Mouse (Mus musculus) heart, embryonic 11.5 days (tissue): ENCODE results near the gene Prkch. TPM values are rescaled to one million over a fixed set of nuclear protein-coding genes. Genes with fewer than 3 reads are reported as not detected.

Experiments
- ATAC-seq: fragments of 200-750 bp; cut with Nextera tagmentation; replicated peaks from 2 replicates; pipeline ENCODE4 v1.8.0; 2017; ENCODE audit warnings: moderate library complexity; ENCODE audit not compliant: insufficient number of reproducible peaks, low FRiP score, low TSS enrichment
- H3K27ac ChIP-seq: fragments of 300-500 bp; sonication (generic); 2 replicates; pipeline ENCODE4 v1.5.1; 2014; ENCODE audit warnings: mild to moderate bottlenecking, low read depth, low read length
- H3K27me3 ChIP-seq: fragments of 300-500 bp; sonication (generic); 2 replicates; pipeline ENCODE4 v1.6.1; 2014; ENCODE audit warnings: mild to moderate bottlenecking, low read length, mixed read lengths; ENCODE audit not compliant: control insufficient read depth, insufficient read depth
- H3K36me3 ChIP-seq: fragments of 300-500 bp; sonication (generic); 2 replicates; pipeline ENCODE4 v1.6.1; 2014; ENCODE audit warnings: mild to moderate bottlenecking, low read length, moderate library complexity, mixed read lengths; ENCODE audit not compliant: control insufficient read depth, insufficient read depth
- H3K4me1 ChIP-seq: fragments of 300-500 bp; sonication (generic); 2 replicates; pipeline ENCODE4 v1.6.1; 2014; ENCODE audit warnings: low read length; ENCODE audit not compliant: control insufficient read depth, insufficient read depth
- H3K4me2 ChIP-seq: fragments of 300-500 bp; sonication (generic); 2 replicates; pipeline ENCODE4 v1.6.1; 2014; ENCODE audit warnings: mild to moderate bottlenecking, moderate library complexity
- H3K4me3 ChIP-seq: fragments of 300-500 bp; sonication (generic); 2 replicates; pipeline ENCODE4 v1.5.1; 2014; ENCODE audit warnings: low read depth, low read length
- H3K9ac ChIP-seq: fragments of 300-500 bp; sonication (generic); 2 replicates; pipeline ENCODE4 v1.6.1; 2014; ENCODE audit warnings: mild to moderate bottlenecking, low read depth, low read length, moderate library complexity
- H3K9me3 ChIP-seq: fragments of 300-500 bp; sonication (generic); replicated peaks from 2 replicates; pipeline ENCODE4 v1.6.1; 2016; ENCODE audit warnings: low read length; ENCODE audit not compliant: control insufficient read depth
- WGBS: fragments of 180-500 bp; shearing (Covaris S2); extraction: QIAGEN DNeasy Blood & Tissue Kit; methylation state at CpG from one replicate; pipeline ENCODE4 v1.1.7; 2014; ENCODE audit not compliant: insufficient replicate concordance; 5-methylcytosine and 5-hydroxymethylcytosine counted together
- polyA plus RNA-seq: library from polyadenylated mRNA; unstranded; fragments of >200 nt; fragmentation: Nextera tagmentation; extraction: Ambion mirVana; gene quantifications from 2 replicates; pipeline ENCODE4 v1.2.1, GENCODE M21; 2014

Gene Prkch
- polyA plus RNA-seq, 1 experiment from 2014 or later, result 16.2 TPM

- H3K9me3 ChIP-seq, result no peaks in the 10 kb centered on the region
- H3K4me1 ChIP-seq, result no peaks in the 10 kb centered on the region
- ATAC-seq, result no peak
- 81% methylated on average over 12 of the region's 12 CpGs for WGBS
- H3K4me2 ChIP-seq, result no peak overlapping the region
- no peak overlapping the region for H3K4me3 ChIP-seq
- H3K36me3 ChIP-seq, result no peaks in the 10 kb centered on the region
- H3K27me3 ChIP-seq, result no peaks in the 10 kb centered on the region
- no peak overlapping the region for H3K9ac ChIP-seq
- no peak overlapping the region for H3K27ac ChIP-seq
Observed at GRCm38 (mm10) chr12:73822331-73822730, 237.7 kb downstream of the Prkch start.

- ATAC-seq, result no peak
- Histone ChIP-seq H3K9ac (no peak overlapping the region), H3K9me3 (no peaks in the 10 kb centered on the region), H3K36me3 (no peaks in the 10 kb centered on the region), H3K4me3 (no peak overlapping the region), H3K27ac (no peak overlapping the region), H3K4me2 (no peak overlapping the region), H3K27me3 (no peaks in the 10 kb centered on the region), H3K4me1 (no peaks in the 10 kb centered on the region)
- WGBS, result 75% methylated on average over 1 of the region's 1 CpGs
Observed at GRCm38 (mm10) chr12:73824828-73825227, 240.2 kb downstream of the Prkch start.

Other genes starting within 250 kb of the Prkch start
- gene Tmem30b, start 38.4 kb upstream of the Prkch start, polyA plus RNA-seq, result 0.30 TPM in 2 replicates